Comparison of ENCODE assay signal across 8 mouse cellular contexts in genomic region chr10:117223758-117224101, GRCm38 (mm10). TPM values are rescaled to one million over a fixed set of nuclear protein-coding genes. Genes with fewer than 3 reads are reported as not detected.
DNase-seq lines count a peak whose midpoint lies in the region; ATAC-seq lines count a peak whose summit lies in the region.

No protein-coding gene starts in this region.

- peak overlapping the region; percentile 96 for H3K9ac ChIP-seq in neural tube, embryonic 11.5 days (ENCODE audit: low read length)
- H3K9ac ChIP-seq in limb, embryonic 15.5 days: peak overlapping the region; percentile 99
- H3K9ac ChIP-seq in stomach, embryonic 16.5 days (ENCODE audit: low read length): peak overlapping the region; percentile 97

- peaks cover 7% of the 10 kb centered on the region; the same call in 1 of the 2 replicates for H3K36me3 ChIP-seq in neural tube, embryonic 11.5 days (ENCODE audit: control insufficient read depth, insufficient read depth, low read length)
- peaks cover 36% of the 10 kb centered on the region for H3K36me3 ChIP-seq in limb, embryonic 15.5 days
- peaks cover 14% of the 10 kb centered on the region; the same call in 1 of the 2 replicates for H3K36me3 ChIP-seq in stomach, embryonic 16.5 days (ENCODE audit: control insufficient read depth, insufficient read depth, low read length)

- H3K27me3 ChIP-seq in neural tube, embryonic 11.5 days (ENCODE audit: control insufficient read depth, insufficient read depth, low read length): no peaks in the 10 kb centered on the region
- H3K27me3 ChIP-seq in limb, embryonic 15.5 days: no peaks in the 10 kb centered on the region
- H3K27me3 ChIP-seq in stomach, embryonic 16.5 days (ENCODE audit: control insufficient read depth, insufficient read depth, low read length): no peaks in the 10 kb centered on the region

- H3K9me3 ChIP-seq in neural tube, embryonic 11.5 days (ENCODE audit: control insufficient read depth, low read length): no peaks in the 10 kb centered on the region
- no peaks in the 10 kb centered on the region for H3K9me3 ChIP-seq in limb, embryonic 15.5 days
- no peaks in the 10 kb centered on the region for H3K9me3 ChIP-seq in stomach, embryonic 16.5 days (replicated peaks; ENCODE audit: control insufficient read depth, low read length)

- peak; percentile 43; the same call in 1 of the 2 replicates for ATAC-seq in cerebellum, adult (ENCODE audit: insufficient number of reproducible peaks, low FRiP score, low TSS enrichment)
- peak; percentile 54 for ATAC-seq in neural tube, embryonic 11.5 days (ENCODE audit: insufficient read depth, low FRiP score, low TSS enrichment)
- ATAC-seq in limb, embryonic 15.5 days (ENCODE audit: insufficient number of reproducible peaks, low FRiP score, low TSS enrichment, low read depth): no peak
- ATAC-seq in stomach, embryonic 16.5 days (ENCODE audit: insufficient read depth, low FRiP score): no peak; the same call in 1 of the 2 replicates
- no peak for ATAC-seq in inflammation-experienced regulatory T-cells, adult 6 months

- H3K4me1 ChIP-seq in neural tube, embryonic 11.5 days (ENCODE audit: control insufficient read depth, insufficient read depth, low read length): peaks cover 8% of the 10 kb centered on the region; the same call in 1 of the 2 replicates
- peaks cover 14% of the 10 kb centered on the region for H3K4me1 ChIP-seq in limb, embryonic 15.5 days
- H3K4me1 ChIP-seq in stomach, embryonic 16.5 days (ENCODE audit: control insufficient read depth, insufficient read depth, low read length): peaks cover 10% of the 10 kb centered on the region

- H3K27ac ChIP-seq in neural tube, embryonic 11.5 days (ENCODE audit: low read depth, low read length): peak overlapping the region; percentile 96; the same call in 1 of the 2 replicates
- H3K27ac ChIP-seq in limb, embryonic 15.5 days: peak overlapping the region; percentile 98; the same call in 1 of the 2 replicates
- 0 out of 2 replicates have a peak overlapping the region, but pooled peaks have one; percentile 99 for H3K27ac ChIP-seq in stomach, embryonic 16.5 days (ENCODE audit: low read length)

- H3K4me3 ChIP-seq in neural tube, embryonic 11.5 days (ENCODE audit: low read depth, low read length): peak overlapping the region; percentile 74
- H3K4me3 ChIP-seq in limb, embryonic 15.5 days: peak overlapping the region; percentile 81
- peak overlapping the region; percentile 83 for H3K4me3 ChIP-seq in stomach, embryonic 16.5 days (replicated peaks; ENCODE audit: low read length)

- 0% methylated on average over 9 of the region's 9 CpGs for WGBS in neural tube, embryonic 11.5 days
- under 1% methylated on average over 9 of the region's 9 CpGs for WGBS in limb, embryonic 15.5 days
- WGBS in stomach, embryonic 16.5 days: 0% methylated on average over 9 of the region's 9 CpGs

- no peak for DNase-seq in cerebellum, postnatal 25 days
- DNase-seq in neural tube, embryonic 11.5 days (ENCODE audit: low spot score): no peak
- DNase-seq in neural tube, embryonic 10.5 days (ENCODE audit: extremely low spot score, low spot score): no peak
- no peak for DNase-seq in cerebellum, postnatal 36 days

- H3K4me2 ChIP-seq in neural tube, embryonic 11.5 days (ENCODE audit: low read depth): peak overlapping the region; percentile 85
- H3K4me2 ChIP-seq in limb, embryonic 15.5 days: peak overlapping the region; percentile 86
- peak overlapping the region; percentile 85 for H3K4me2 ChIP-seq in stomach, embryonic 16.5 days (ENCODE audit: low read depth, low read length)

RNA-seq across cellular contexts. Expression of gene Yeats4, which starts 0.6 kb away (rescaled TPM):
- polyA plus RNA-seq in neural tube, embryonic 11.5 days (2014; fragmentation: Nextera tagmentation; extraction: Ambion mirVana): 122 and 126 TPM in 2 replicates
- polyA plus RNA-seq in limb, embryonic 15.5 days (2015; fragmentation: Nextera tagmentation; extraction: Ambion mirVana): 52.5 and 54.9 TPM in 2 replicates
- 45.8 and 48.9 TPM in 2 replicates for polyA plus RNA-seq in stomach, embryonic 16.5 days (2015; fragmentation: Nextera tagmentation; extraction: Ambion mirVana)
- 10 to 100 TPM; 22.8 to 31.7 (median 25.0) TPM for polyA plus RNA-seq in inflammation-experienced regulatory T-cells, adult 6 months (2017; shearing (Covaris generic))

RNA-seq across cellular contexts. Expression of gene 9530003J23Rik, which starts 14.8 kb away (rescaled TPM):
- polyA plus RNA-seq in neural tube, embryonic 11.5 days (2014; fragmentation: Nextera tagmentation; extraction: Ambion mirVana): not detected in 2 replicates
- polyA plus RNA-seq in limb, embryonic 15.5 days (2015; fragmentation: Nextera tagmentation; extraction: Ambion mirVana): not detected in 2 replicates
- not detected in 2 replicates for polyA plus RNA-seq in stomach, embryonic 16.5 days (2015; fragmentation: Nextera tagmentation; extraction: Ambion mirVana)
- not detected for polyA plus RNA-seq in inflammation-experienced regulatory T-cells, adult 6 months (2017; shearing (Covaris generic))

RNA-seq across cellular contexts. Expression of gene Lyz2, which starts 58.4 kb away (rescaled TPM):
- 12.1 and 16.8 TPM in 2 replicates for polyA plus RNA-seq in neural tube, embryonic 11.5 days (2014; fragmentation: Nextera tagmentation; extraction: Ambion mirVana)
- polyA plus RNA-seq in limb, embryonic 15.5 days (2015; fragmentation: Nextera tagmentation; extraction: Ambion mirVana): 119 and 143 TPM in 2 replicates
- 216 and 331 TPM in 2 replicates for polyA plus RNA-seq in stomach, embryonic 16.5 days (2015; fragmentation: Nextera tagmentation; extraction: Ambion mirVana)
- 10 to 100 TPM in 1 of 3 experiments, 1 to 10 TPM in 2; 1.0 to 40.1 (median 5.3) TPM for polyA plus RNA-seq in inflammation-experienced regulatory T-cells, adult 6 months (2017; shearing (Covaris generic))

Comparison
In these comparisons a context has a peak if more than half of its experiments do, and no peak if none do; other contexts are left out.
1. ATAC-seq: peak in cerebellum, adult (single experiment) and neural tube, embryonic 11.5 days (single experiment); none in limb, embryonic 15.5 days (single experiment), stomach, embryonic 16.5 days (single experiment) and inflammation-experienced regulatory T-cells, adult 6 months (single experiment).
2. Peak in every context shown above with its lines, with median percentiles within 50 percentile points of each other: H3K27ac ChIP-seq, H3K4me2 ChIP-seq, H3K4me3 ChIP-seq and H3K9ac ChIP-seq.